Mouse (Mus musculus): ENCODE results near the gene Gns.

Gene Gns

DNA sequence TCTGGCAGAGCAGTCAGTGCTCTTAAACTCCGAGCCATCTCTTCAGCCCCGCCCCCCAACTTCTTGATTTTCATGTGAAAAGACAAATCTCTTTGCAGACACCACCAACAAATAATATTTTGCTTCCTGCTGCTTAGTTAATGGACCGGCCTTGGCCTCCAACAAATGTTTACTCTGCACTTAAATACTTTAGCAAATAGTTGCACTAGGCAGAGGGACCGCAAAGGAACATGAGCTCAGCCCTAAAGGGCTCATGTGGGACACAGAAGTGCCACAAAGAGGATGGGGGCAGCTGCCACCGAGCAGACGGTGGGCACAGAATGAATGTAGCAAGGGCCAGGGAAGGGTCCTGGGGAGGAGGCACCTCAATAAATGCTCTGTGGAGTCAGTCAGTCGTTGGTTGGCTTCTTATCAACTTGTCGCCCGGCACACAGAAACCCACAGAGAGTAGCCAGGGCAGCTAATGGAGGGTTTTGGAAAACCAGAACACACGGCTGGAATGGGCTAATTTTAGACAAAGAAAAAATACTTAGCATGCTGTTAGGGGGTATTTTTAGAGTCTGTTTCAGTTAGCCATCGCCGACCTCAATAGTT is 67.2 kb downstream of the Gns start:
- peak; percentile 65 to 68 for DNase-seq

DNA sequence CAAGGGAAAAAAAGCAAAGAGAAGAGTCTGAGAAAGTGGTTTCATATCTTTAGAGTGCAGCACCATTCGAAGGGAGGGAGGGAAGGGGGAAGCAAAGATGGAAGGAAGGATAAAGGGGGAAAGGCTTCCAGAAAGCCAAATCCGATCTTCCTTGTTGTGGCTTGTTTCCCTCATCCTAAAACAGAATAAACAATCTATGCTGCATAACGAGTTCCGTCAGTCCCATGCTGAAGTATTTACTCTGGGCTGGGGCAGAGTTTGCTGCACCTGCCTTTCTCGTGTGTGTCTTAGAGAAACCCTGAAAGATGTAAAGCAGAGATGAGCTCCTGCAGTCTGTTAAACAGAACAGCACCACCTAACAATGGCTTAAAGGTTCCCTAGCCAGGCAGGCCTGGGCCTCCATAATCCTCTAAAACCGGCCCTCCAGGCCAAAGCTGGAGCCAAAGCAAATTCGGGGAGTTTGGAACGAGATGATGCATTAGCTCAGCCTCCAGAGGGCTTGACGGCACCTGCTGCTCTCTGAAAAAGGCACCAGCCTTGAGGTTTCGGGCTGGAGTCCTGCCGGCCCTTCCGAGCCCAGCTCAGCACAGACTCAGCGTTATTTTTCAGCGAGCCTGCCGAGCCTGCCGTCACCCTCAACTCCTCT is 67.9 kb downstream of the Gns start:
- DNase-seq, result no peak

DNA sequence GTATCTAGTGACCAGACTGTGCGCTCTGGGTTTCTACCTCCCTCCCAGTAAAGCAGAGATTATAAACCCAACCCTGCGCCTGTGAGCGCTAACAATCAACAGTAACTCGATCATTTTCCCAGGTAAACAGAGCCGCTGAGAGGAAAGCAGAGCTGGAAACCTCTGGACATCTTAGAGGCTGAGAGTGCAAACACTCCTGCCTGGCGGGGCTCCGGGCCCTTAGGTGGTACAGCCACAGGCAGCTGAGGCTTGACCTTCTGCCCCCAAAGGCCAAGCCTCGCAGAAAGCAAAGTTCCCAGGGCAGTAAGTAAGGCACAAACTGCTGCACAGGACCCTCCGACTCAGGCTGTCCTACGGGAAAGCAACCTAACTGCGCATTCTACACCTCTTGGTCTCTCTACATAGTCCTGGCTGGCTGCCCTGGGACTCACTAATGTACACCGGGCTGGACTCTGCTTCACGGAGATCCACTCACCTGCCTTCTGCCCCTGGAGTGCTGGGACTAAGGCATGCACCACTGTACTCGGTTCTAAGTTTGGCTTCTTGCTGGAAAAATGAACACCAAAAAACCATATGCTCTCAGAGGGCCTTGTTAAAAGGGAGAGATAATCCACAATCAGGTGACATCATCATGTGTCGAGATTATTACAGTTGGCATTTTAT is 69.7 kb downstream of the Gns start:
- peak in 1 of 2 experiments; percentile 61 for DNase-seq

DNA sequence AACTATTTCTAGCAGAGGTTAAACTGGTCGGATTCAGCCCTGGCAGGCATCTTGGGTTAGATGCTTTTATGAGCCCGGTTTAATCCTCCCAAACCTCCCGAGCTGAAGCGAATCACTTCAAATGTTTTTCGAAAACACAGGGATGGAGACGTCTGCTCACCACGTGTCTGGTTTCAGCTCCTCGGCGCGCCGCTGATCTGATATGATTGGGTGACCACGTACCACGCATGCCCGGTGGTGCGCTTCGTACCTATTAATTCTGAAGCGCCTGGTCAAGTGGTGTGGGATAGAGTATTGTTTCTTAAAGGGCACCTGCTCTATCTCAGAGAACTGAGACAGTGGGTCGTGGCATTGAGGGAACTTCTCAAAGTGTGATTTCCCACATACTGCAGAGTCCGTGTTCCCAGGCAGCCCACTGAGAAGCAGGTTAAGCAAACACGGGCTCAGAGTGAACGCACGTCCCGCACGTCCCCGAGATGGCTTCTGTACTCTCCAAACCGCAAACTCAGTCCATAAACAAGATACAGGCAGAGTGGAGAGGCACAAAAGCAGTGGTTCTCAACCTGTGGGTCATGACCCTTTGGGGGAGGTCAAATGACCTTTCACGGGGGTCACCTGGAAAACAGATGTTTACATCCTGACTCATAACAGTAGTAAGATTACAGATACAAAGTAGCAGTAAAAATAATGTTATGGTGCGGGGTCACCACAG is 70.8 kb downstream of the Gns start:
- DNase-seq, result no peak

DNA sequence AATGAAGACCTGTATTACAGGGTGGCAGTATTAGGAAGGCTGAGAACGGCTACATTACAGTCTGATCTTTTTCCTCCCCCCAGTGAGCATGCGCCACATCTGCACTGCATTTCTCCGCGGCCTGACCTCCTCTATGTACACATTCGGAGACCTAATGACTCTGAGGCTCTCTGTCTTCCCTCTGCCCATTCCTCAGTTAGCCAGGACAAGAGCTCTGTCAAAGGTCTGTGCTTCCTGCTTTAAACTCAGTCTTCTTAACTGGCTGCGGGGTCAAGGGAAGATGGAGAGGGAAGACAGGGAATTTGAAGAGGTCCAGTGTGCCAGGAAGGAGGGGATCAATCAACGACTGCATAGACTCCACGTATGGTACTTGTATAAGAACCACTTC is 71.4 kb downstream of the Gns start:
- DNase-seq, result no peak

DNA sequence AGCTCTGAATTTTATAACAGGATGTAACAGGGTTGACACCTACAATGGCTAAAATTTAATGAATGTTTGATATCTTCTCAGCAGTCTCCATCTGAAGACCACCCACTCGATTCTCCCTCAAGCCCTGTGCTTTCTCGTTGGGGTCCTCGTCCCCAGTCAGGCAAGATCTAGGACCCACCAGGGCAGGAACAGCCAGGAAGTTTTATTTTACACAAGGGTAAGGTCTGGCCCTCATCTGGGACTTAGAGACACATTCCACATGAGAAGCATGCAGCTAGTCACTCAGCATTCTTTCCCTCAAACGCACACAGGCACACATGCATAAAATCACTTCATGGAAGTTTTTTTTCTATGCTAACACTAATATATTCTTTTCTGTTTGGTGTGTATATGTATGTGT is 71.8 kb downstream of the Gns start:
- no peak for DNase-seq

DNA sequence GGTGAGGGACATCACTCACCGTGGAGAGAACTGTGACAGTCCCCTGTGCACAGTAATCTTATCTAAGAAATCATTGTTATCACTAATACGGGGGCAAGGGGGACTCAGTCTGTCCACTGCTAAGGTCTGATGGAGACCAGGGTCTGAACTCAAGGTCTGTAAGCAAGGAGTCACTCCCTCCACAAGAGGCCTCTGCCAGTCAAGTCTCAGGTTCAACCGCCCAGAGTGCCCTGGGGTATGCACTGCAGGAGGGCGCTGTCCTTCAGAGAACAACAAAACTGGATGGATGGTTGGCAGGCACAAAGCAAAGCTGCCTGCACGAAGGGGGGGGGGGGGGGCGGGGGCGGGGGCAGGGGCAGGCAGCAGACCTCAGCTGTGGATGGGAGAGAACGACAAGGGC is 73.2 kb downstream of the Gns start:
- DNase-seq, result no peak

DNA sequence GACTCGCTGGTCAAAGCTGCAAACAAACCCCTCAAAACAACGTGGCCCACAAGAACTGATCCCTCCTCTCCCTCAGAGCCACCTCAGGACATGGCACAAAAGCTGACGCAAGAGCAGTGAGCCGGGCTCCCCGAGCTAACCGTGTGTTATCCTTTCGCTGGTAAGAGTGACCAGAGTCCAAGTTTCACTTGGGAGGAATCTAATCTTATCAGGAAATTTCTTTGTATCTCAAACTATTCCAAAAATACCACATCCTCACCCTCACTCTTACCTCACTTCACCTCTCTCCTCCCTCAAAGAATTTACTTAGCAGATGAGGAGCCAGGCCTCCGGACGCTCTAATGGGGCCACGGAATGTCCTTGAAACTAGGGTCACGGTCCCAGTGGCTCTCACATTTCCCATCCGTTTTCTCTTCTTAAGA is 74.4 kb downstream of the Gns start:
- no peak for DNase-seq

DNA sequence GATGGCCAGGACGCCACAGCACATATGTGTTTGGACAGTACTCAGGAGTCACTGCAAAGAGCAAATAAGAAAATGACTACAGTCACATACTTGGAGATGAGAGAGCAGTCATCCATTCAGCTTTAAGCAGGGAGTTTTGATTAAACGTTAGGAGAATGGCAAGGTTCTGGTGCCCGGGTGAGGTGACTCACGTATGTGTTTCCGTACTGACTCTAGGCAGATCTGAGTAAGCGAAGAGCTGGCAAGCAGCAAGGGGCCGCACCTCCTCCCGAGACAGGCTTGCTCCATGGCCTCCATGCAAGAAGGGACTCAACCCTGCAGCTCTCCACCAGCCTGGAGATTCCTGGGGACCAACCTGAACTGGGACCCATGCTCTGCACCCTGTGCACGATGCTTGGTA is 78.9 kb downstream of the Gns start:
- DNase-seq, result no peak

DNA sequence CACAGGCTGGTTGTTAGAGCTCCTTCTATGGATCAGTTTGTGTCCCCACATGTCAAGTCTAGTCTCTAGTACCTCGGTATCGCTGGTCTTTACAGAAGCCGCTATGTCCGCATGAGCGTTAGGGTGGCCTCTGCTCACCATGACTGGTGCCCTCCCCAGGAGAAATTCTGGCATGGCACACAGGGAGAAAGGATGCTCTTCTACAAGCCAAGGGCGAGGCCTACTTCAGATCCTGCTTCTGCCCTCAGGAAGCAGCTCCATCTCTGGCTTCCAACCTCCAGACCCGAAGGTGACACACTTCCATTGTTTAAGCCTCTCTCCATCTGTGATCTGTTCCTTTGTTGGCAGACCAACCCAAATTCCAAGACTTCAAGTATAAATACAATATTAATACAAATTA is 79.3 kb downstream of the Gns start:
- DNase-seq, result no peak

DNA sequence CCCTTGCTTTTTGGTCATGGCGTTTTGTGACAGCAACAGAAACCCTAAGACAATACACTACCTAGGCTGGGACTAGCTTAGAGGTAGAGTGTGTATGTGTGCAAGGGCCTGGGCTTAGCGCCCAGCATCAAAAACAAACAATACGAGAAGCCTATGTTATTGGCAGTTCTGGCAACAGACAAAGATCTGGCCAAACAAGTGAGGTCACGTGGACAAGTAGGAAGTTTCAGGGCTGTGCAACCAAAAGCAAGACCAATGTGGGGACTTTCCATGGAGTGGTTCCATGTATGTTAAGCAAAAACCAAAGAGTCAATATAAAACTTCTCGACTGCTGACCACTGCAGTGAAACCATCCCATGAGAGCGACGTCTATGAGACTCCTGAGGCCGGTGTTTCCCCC is 80.9 kb downstream of the Gns start:
- no peak for DNase-seq

Measured in lung, postnatal 4 days (tissue).